Mouse (Mus musculus): ENCODE data around the gene Vps11.
"Not testable (repeated sequence)": the region's sequence is repeated elsewhere in the genome, so short reads cannot be mapped to it uniquely, and the experiment has no call there.

The Vps11 gene

DNA sequence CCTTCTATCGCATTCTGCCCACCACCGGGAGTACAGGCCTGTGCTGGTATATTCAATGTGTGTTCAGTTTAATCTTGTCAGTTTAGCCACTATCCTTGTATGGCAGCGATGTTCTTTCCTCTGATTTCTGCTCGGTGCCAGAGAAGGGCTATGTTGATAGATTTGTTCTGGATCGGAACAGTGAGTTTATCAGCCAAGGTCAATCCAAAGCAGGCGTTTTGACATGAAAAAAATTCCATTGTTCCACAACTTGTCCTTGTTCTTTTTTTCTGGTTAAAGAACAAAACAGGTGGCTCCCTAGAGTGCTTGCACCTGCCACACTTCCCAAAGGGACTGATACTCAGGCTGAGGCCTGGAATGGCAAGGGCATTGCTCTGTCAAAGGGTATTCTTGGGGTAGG is 14.7 kb upstream of the Vps11 start:
- DNase-seq (ENCODE audit: low read depth, low spot score): no peak

GRCm38 (mm10) chr9:44373386-44373785 is 11.9 kb upstream of the Vps11 start:
- no peak for DNase-seq (ENCODE audit: low read depth, low spot score)

DNA sequence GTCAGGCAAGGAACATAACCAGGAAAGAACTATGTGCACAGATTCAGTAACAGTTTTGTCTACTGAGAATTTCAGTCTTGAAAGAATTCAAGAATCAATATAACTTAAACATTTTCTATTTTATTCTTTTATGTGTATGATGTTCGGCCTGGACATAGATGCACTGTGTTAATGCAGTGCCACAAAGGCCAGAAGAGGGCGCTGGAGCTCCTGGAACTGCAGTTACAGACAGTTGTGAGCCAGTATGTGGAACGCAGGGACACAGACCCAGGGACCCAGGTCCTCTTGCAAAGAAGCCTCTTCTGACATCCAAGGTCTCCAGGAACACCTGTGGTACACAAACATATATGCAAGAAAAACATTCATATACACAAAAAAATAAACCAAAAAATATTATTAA is 3.0 kb upstream of the Vps11 start:
- peak; percentile 34 for DNase-seq (ENCODE audit: low read depth, low spot score)

DNA sequence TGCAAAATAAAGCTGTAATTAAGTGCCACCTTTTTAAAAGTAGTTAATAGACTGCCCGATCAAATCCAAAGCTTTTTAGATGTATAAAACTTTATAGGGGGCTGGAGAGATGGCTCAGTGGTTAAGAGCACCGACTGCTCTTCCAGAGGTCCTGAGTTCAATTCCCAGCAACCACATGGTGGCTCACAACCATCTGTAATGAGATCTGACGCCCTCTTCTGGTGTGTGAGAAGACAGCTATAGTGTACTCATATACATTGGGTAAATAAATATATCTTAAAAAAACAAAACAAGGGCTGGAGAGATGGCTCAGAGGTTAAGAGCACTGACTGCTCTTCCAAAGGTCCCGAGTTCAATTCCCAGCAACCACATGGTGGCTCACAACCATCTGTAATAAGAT is 461 bp upstream of the Vps11 start:
- DNase-seq (ENCODE audit: low read depth, low spot score): not testable (repeated sequence)

- peak; percentile 67 for DNase-seq (ENCODE audit: low read depth, low spot score)
Observed at GRCm38 (mm10) chr9:44357207-44357606, 4.3 kb downstream of the Vps11 start.

- DNase-seq (ENCODE audit: low read depth, low spot score): no peak
Observed at GRCm38 (mm10) chr9:44353142-44353541, 8.3 kb downstream of the Vps11 start.

DNA sequence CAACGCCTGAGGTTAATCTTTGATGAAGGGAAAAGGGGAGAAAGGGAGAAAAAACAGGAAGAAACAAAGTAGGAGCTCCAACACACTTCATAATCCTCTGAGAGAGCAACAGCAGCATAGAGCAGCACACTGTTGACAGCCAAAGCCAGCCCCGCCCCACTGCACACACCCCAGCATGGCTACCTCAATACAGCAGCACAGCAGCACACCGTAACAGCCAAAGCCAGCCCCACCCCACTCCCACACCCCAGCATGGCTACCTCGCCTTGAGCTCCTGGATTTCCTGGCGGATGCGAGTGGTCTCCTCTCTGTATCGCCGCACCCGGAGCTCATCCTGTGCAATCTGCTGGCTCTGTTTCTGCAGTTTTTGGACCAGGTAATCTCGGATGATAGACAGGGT is 9.1 kb downstream of the Vps11 start:
- DNase-seq (ENCODE audit: low read depth, low spot score): no peak

- DNase-seq (ENCODE audit: low read depth, low spot score): no peak
Observed at GRCm38 (mm10) chr9:44351396-44351795, 10.1 kb downstream of the Vps11 start.

DNA sequence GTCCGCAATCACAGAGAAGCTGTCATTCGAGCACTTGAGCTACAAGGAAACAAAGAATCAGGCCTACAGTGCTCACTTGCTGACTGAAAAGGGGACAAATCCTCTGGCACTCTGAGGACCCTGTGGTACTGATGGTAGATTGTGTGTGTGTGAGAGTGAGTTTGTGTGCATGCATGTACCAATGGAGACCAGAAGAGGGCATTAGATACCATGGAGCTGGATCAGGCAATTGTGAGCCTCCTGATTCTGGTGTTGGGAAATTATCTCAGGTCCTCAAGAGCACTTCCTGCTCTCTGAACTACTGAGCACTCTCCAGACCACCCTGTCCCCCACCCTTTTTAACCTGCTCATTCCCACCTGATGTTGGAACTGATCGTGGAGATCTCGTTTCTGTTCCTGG is 12.9 kb downstream of the Vps11 start:
- no peak for DNase-seq (ENCODE audit: low read depth, low spot score)

DNA sequence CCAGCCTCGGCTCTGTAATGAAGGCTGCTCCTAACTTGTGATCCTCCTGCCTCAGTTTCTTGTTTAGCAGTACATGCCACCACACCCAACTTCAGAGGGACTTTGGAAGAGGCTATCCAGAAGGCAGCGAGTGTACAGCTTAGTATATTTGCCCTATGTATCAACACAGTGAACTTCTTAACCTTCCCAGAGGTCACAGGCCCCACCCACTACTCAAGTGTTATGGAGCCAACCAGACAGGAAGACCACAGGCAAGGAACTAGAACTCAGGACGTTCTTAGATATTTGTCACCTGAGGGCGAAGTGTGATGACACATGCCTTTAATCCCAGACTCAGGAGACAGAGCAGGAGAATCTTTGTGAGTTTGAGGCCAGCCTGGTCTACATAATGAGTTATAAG is 13.8 kb downstream of the Vps11 start:
- DNase-seq (ENCODE audit: low read depth, low spot score): no peak

- no peak for DNase-seq (ENCODE audit: low read depth, low spot score)
Observed at GRCm38 (mm10) chr9:44347166-44347565, 14.3 kb downstream of the Vps11 start.

- DNase-seq (ENCODE audit: low read depth, low spot score): no peak
Observed at GRCm38 (mm10) chr9:44345570-44346433, 15.7 kb downstream of the Vps11 start.

DNA sequence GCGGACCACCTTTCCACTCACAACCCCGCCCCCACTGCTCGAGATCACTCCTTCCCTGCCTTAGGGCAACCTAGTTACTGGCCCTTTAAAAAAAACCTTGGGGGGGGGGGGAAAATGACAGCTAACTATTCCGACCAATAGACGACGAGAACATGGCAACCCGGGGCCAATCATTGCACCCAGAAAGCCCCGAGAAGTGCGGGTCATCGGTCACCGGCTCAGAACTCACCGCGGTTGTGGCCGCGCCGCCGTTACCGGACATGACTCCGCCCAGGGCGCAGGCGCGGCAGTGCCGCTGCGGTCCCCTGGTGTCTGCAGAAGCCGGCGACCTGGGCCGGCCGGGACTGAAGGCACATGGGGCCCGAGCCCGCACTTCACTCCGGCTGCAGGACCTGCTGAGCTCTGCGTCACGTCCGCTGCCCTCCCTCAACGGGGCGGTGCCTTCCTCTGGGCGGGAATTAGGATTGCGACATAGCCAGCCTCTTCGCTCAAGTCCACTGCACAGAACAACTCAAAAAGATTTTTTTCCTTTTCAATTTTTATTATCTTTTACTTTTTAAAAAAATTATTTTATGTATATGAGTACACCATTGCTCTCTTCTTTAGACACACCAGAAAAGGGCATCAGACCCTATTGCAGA is 17.6 kb downstream of the Vps11 start, which contains the start of gene Hmbs:
Hmbs (minus strand) TSS at position 448 of the 641 bp plus-strand sequence.
- peak; percentile 92 for DNase-seq (ENCODE audit: low read depth, low spot score)

DNA sequence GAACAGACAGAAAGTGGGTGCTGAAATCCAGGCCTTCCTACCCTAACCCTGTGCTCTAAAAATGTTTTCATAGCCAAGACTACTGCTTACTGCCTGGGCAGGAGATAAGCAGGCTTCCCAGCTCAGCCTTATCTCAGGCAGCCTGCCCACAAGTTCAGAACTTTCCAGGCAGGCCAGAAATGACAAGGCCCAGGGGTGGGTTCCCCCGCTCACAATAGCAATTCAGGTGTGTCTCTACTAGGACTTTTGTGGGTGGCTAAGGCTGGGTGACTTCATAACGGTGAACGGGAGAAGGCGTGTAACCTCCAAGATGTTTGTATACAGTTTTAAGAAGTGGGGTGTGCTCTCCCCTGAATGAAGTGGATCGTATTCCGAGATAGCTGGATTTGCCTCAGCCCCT is 18.2 kb downstream of the Vps11 start:
- no peak for DNase-seq (ENCODE audit: low read depth, low spot score)

DNA sequence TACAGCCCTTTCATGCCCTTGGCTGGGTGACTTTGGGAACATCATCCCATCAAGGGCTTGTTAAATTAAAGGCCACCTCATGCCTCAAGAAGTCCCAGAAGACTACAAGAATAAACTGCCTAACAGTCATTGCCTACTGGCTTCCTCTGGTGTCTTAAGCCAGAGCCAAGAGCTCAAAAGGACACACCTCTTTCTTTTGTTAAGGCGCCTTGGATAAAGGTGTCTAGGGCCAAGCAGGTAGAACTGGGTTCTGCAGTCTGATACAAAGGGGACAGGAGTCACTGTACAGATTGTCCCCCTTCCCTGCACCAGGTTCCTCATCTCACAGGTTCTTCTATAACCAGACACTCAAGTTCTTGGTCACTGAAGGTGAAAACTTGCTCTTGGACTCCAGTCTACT is 18.9 kb downstream of the Vps11 start:
- DNase-seq (ENCODE audit: low read depth, low spot score): no peak

GRCm38 (mm10) chr9:44342173-44342572 is 19.3 kb downstream of the Vps11 start:
- DNase-seq (ENCODE audit: low read depth, low spot score): no peak

DNA sequence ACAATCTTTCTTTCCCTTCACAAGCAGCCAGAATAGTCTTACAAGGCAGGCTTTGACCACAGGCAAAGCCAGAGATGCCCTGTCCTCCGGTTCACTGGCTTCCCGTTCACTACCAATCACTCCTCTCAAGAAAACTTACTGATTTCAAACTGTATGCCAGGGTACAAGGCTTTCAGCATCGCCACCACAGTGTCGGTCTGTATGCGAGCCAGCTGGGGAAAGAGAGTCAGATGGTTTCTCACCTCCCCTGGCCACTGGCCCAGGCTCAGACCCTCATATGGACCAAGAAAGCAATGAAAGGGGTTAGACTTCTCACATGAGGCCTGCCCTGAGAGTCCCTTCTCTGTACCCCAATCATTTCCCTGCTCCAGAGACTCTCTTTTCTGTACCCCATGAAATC is 20.0 kb downstream of the Vps11 start:
- DNase-seq (ENCODE audit: low read depth, low spot score): no peak

DNA sequence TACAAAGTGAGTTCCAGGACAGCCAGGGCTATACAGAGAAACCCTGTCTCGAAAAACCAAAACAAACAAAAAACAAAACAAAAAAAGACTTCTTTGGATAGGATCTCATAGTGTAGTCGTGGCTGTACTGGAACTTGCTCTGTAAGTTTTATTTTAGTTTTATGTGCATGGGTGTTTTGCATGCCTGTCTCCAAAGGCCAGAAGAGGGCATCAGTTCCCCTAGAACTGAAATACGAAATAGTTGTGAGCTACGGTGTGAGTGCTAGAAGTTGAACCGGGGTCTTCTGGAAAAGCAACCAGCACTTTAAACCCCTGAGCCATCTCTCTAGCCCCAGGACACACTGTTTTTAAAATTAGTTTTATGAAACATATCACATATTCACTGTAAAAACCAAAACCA is 22.9 kb downstream of the Vps11 start:
- DNase-seq (ENCODE audit: low read depth, low spot score): no peak

DNA sequence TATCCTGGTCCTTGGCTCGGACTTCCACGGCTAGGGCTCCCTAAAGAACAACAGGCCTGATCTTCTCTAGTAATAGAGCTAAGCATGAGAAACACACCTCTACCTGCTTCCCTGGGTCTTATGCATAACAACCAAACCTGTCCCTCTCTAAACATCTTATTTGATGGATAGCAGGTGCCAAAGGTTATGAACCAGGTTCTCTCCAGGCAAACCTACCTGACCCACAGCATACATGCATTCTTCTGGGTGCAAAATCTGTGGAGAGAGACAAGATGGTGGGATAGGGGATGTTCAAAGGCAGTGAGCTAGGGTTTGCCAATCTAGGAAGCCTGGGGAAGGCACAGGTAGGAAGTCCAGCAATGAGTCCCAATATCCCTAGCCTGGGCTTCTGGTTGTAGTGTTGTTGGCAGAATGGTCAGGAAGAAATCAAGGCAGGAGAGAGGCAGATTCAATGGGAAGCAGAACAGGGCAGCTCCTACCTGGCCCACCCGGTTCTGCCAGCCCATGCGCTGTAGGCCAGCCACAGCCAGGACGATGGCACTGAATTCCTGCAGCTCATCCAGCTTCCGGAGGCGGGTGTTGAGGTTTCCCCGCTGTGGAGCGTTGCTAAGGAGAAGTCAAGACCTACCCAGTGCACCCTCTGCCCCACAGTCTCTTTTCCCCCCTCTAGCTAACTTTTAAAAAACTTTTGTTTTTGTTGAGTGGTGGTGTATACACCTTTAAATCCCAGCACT is 23.9 kb downstream of the Vps11 start:
- DNase-seq (ENCODE audit: low read depth, low spot score): no peak

DNA sequence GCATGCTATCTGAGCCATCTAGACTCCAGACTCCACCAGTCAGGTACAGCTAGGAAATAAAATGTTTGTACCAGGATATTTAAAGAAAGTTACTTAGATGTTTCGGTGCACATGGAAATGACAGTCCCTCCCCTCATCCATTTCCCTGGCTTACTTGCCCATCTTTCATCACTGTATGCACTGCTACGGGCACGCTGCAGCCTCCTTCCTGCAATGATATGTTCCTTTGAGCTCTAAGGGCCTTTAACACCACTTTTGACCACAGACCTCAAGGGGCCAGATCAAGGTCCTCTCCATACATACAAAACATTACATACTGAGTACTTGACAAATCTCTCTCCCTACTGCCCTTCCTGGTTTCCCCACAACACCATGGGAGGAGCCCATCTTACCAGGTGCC is 24.5 kb downstream of the Vps11 start:
- DNase-seq (ENCODE audit: low read depth, low spot score): no peak

GRCm38 (mm10) chr9:44336513-44336912 is 25.0 kb downstream of the Vps11 start:
- not testable (repeated sequence) for DNase-seq (ENCODE audit: low read depth, low spot score)

DNA sequence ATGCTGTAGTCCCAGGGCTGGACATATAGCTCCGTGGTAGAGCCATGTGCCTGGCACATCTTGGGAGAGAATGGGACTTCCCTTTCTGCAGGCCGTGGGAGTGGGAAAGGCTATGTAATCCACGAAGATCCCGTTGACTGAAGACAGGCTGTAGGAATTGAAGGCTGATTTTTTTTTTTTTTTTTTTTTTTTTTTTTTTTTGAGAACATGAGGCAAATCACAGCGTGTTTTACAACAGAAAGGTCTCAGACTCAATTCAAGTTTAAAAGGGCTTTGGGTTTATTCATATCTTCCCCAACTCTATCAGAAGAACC is 25.4 kb downstream of the Vps11 start:
- DNase-seq (ENCODE audit: low read depth, low spot score): no peak
